Comparison of ENCODE assay signal across 13 mouse cellular contexts in the genomic region with DNA sequence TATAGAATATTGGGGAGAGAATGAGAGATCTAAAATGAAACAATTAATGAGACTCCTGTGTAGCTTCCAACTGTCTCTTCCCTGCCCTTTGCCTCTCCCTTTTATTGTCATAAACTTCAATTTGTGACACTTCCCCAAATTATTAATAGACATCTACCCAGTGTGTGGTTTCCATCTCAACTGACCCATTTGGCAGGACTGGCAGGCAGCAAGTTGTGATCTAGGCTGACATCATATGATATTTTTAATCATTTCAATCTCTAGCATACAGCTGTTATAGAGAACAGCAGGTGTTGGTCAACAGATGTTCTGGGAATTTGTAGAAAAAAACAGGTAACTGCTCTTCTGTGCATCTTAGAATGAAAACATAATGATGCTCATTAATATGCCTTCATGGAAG.
"Had no signal": no experiment of that assay in that cellular context is flagged by ENCODE, and none has a peak within 500 bp of the region (broad histone marks: within the 10 kb centered on the region; RNA-seq: fewer than 3 reads in every experiment).

No protein-coding gene starts in this region.

- ATAC-seq: midbrain, embryonic 15.5 days had no signal

- H3K9ac ChIP-seq: limb, embryonic 13.5 days; liver, embryonic 14.5 days; midbrain, embryonic 15.5 days had no signal

- H3K9me3 ChIP-seq: limb, embryonic 13.5 days; megakaryocyte, embryonic 14.5 days; midbrain, embryonic 15.5 days had no signal

- H3K4me2 ChIP-seq: limb, embryonic 13.5 days; midbrain, embryonic 11.5 days; midbrain, embryonic 15.5 days had no signal

- H3K36me3 ChIP-seq: limb, embryonic 13.5 days; midbrain, embryonic 15.5 days had no signal

- H3K4me3 ChIP-seq: limb, embryonic 13.5 days; megakaryocyte, embryonic 14.5 days; midbrain, embryonic 15.5 days had no signal

- H3K27ac ChIP-seq: kidney, postnatal 0 days; limb, embryonic 13.5 days; liver, embryonic 14.5 days; midbrain, embryonic 15.5 days had no signal

- DNase-seq: kidney, adult 9 months; kidney, postnatal 36 days; layer of hippocampus, adult 9-11 months; left cerebral cortex, postnatal 4 days; lung, adult 18-20 months; right cerebral cortex, postnatal 14 days; thymus, postnatal 36 days had no signal

- H3K27me3 ChIP-seq: limb, embryonic 13.5 days; megakaryocyte, embryonic 14.5 days; midbrain, embryonic 15.5 days had no signal

- H3K4me1 ChIP-seq: limb, embryonic 13.5 days; midbrain, embryonic 15.5 days had no signal
